Mouse (Mus musculus) heart, embryonic 11.5 days (tissue): ENCODE results near the gene Pdpn. TPM values are rescaled to one million over a fixed set of nuclear protein-coding genes. Genes with fewer than 3 reads are reported as not detected.
A peak's percentile ranks its signal among the peaks of the same experiment; 100 is the strongest.

Experiments
- ATAC-seq: fragments of 200-750 bp; cut with Nextera tagmentation; replicated peaks from 2 replicates; pipeline ENCODE4 v1.8.0; 2017; ENCODE audit warnings: moderate library complexity; ENCODE audit not compliant: insufficient number of reproducible peaks, low FRiP score, low TSS enrichment
- H3K27ac ChIP-seq: fragments of 300-500 bp; sonication (generic); 2 replicates; pipeline ENCODE4 v1.5.1; 2014; ENCODE audit warnings: mild to moderate bottlenecking, low read depth, low read length
- H3K27me3 ChIP-seq: fragments of 300-500 bp; sonication (generic); 2 replicates; pipeline ENCODE4 v1.6.1; 2014; ENCODE audit warnings: mild to moderate bottlenecking, low read length, mixed read lengths; ENCODE audit not compliant: control insufficient read depth, insufficient read depth
- H3K36me3 ChIP-seq: fragments of 300-500 bp; sonication (generic); 2 replicates; pipeline ENCODE4 v1.6.1; 2014; ENCODE audit warnings: mild to moderate bottlenecking, low read length, moderate library complexity, mixed read lengths; ENCODE audit not compliant: control insufficient read depth, insufficient read depth
- H3K4me1 ChIP-seq: fragments of 300-500 bp; sonication (generic); 2 replicates; pipeline ENCODE4 v1.6.1; 2014; ENCODE audit warnings: low read length; ENCODE audit not compliant: control insufficient read depth, insufficient read depth
- H3K4me2 ChIP-seq: fragments of 300-500 bp; sonication (generic); 2 replicates; pipeline ENCODE4 v1.6.1; 2014; ENCODE audit warnings: mild to moderate bottlenecking, moderate library complexity
- H3K4me3 ChIP-seq: fragments of 300-500 bp; sonication (generic); 2 replicates; pipeline ENCODE4 v1.5.1; 2014; ENCODE audit warnings: low read depth, low read length
- H3K9ac ChIP-seq: fragments of 300-500 bp; sonication (generic); 2 replicates; pipeline ENCODE4 v1.6.1; 2014; ENCODE audit warnings: mild to moderate bottlenecking, low read depth, low read length, moderate library complexity
- H3K9me3 ChIP-seq: fragments of 300-500 bp; sonication (generic); replicated peaks from 2 replicates; pipeline ENCODE4 v1.6.1; 2016; ENCODE audit warnings: low read length; ENCODE audit not compliant: control insufficient read depth
- WGBS: fragments of 180-500 bp; shearing (Covaris S2); extraction: QIAGEN DNeasy Blood & Tissue Kit; methylation state at CpG from one replicate; pipeline ENCODE4 v1.1.7; 2014; ENCODE audit not compliant: insufficient replicate concordance; 5-methylcytosine and 5-hydroxymethylcytosine counted together
- polyA plus RNA-seq: library from polyadenylated mRNA; unstranded; fragments of >200 nt; fragmentation: Nextera tagmentation; extraction: Ambion mirVana; gene quantifications from 2 replicates; pipeline ENCODE4 v1.2.1, GENCODE M21; 2014

Gene Pdpn
- polyA plus RNA-seq, 1 experiment from 2014 or later, result 28.4 TPM

- no peak for ATAC-seq
- Histone ChIP-seq H3K4me1 (no peaks in the 10 kb centered on the region), H3K27ac (no peak overlapping the region), H3K36me3 (no peaks in the 10 kb centered on the region), H3K4me3 (no peak overlapping the region), H3K4me2 (no peak overlapping the region), H3K9ac (no peak overlapping the region), H3K9me3 (no peaks in the 10 kb centered on the region), H3K27me3 (no peaks in the 10 kb centered on the region)
- WGBS, result 86% methylated on average over 9 of the region's 9 CpGs
These were observed 59.7 kb downstream of the Pdpn start for GRCm38 (mm10) chr4:143239615-143240201.

- peaks cover 2% of the 10 kb centered on the region; the same call in 1 of the 2 replicates for H3K9me3 ChIP-seq
- no peak overlapping the region for H3K4me2 ChIP-seq
- no peak for ATAC-seq
- H3K9ac ChIP-seq, result no peak overlapping the region
- no peaks in the 10 kb centered on the region for H3K36me3 ChIP-seq
- no peak overlapping the region for H3K27ac ChIP-seq
- H3K4me3 ChIP-seq, result no peak overlapping the region
- 83% methylated on average over 5 of the region's 5 CpGs for WGBS
- no peaks in the 10 kb centered on the region for H3K4me1 ChIP-seq
- H3K27me3 ChIP-seq, result no peaks in the 10 kb centered on the region
These were observed 60.2 kb downstream of the Pdpn start for GRCm38 (mm10) chr4:143239117-143239516.

GRCm38 (mm10) chr4:143238241-143239031 lies 60.9 kb downstream of the Pdpn start:
- no peak overlapping the region for H3K9ac ChIP-seq

GRCm38 (mm10) chr4:143231790-143232422 lies 67.5 kb downstream of the Pdpn start:
- H3K36me3 ChIP-seq, result no peaks in the 10 kb centered on the region
- ATAC-seq, result no peak
- H3K4me2 ChIP-seq, result no peak overlapping the region
- 83% methylated on average over 10 of the region's 10 CpGs for WGBS
- no peak overlapping the region for H3K4me3 ChIP-seq
- H3K9ac ChIP-seq, result no peak overlapping the region
- peaks cover 5% of the 10 kb centered on the region; the same call in 1 of the 2 replicates for H3K4me1 ChIP-seq
- no peak overlapping the region for H3K27ac ChIP-seq
- H3K9me3 ChIP-seq, result peaks cover 2% of the 10 kb centered on the region; the same call in 1 of the 2 replicates
- no peaks in the 10 kb centered on the region for H3K27me3 ChIP-seq

More at GRCm38 (mm10) chr4:143238241-143239031, 60.9 kb downstream of the Pdpn start:
- peak overlapping the region; percentile 8; the same call in 1 of the 2 replicates for H3K4me3 ChIP-seq
- H3K4me2 ChIP-seq, result peak overlapping the region; percentile 50
- WGBS, result 19% methylated on average over 23 of the region's 23 CpGs
- no peak for ATAC-seq
- peaks cover 2% of the 10 kb centered on the region; the same call in 1 of the 2 replicates for H3K9me3 ChIP-seq
- H3K27me3 ChIP-seq, result no peaks in the 10 kb centered on the region
- no peaks in the 10 kb centered on the region for H3K36me3 ChIP-seq
- H3K27ac ChIP-seq, result no peak overlapping the region
- H3K4me1 ChIP-seq, result no peaks in the 10 kb centered on the region

- H3K9ac ChIP-seq, result no peak overlapping the region
- H3K27me3 ChIP-seq, result no peaks in the 10 kb centered on the region
- H3K4me2 ChIP-seq, result no peak overlapping the region
- WGBS, result 75% methylated on average over 3 of the region's 3 CpGs
- ATAC-seq, result no peak
- H3K4me1 ChIP-seq, result peaks cover 5% of the 10 kb centered on the region; the same call in 1 of the 2 replicates
- no peak overlapping the region for H3K27ac ChIP-seq
- H3K9me3 ChIP-seq, result peaks cover 2% of the 10 kb centered on the region; the same call in 1 of the 2 replicates
- no peak overlapping the region for H3K4me3 ChIP-seq
- no peaks in the 10 kb centered on the region for H3K36me3 ChIP-seq
These were observed 68.3 kb downstream of the Pdpn start for GRCm38 (mm10) chr4:143231110-143231509.

- 48% methylated on average over 5 of the region's 5 CpGs for WGBS
- no peak overlapping the region for H3K4me3 ChIP-seq
- peak overlapping the region; percentile 19; the same call in 1 of the 2 replicates for H3K4me2 ChIP-seq
- no peak overlapping the region for H3K9ac ChIP-seq
- no peaks in the 10 kb centered on the region for H3K27me3 ChIP-seq
- H3K9me3 ChIP-seq, result no peaks in the 10 kb centered on the region
- H3K4me1 ChIP-seq, result peaks cover 5% of the 10 kb centered on the region; the same call in 1 of the 2 replicates
- H3K36me3 ChIP-seq, result no peaks in the 10 kb centered on the region
- no peak for ATAC-seq
- H3K27ac ChIP-seq, result no peak overlapping the region
These were observed 71.4 kb downstream of the Pdpn start for GRCm38 (mm10) chr4:143227976-143228375.

GRCm38 (mm10) chr4:143225886-143226285 lies 73.5 kb downstream of the Pdpn start:
- 31% methylated on average over 9 of the region's 9 CpGs for WGBS
- Histone ChIP-seq H3K4me2 (peak overlapping the region; percentile 27), H3K9me3 (no peaks in the 10 kb centered on the region), H3K4me3 (no peak overlapping the region), H3K27me3 (no peaks in the 10 kb centered on the region), H3K9ac (no peak overlapping the region), H3K27ac (no peak overlapping the region), H3K4me1 (peaks cover 5% of the 10 kb centered on the region; the same call in 1 of the 2 replicates), H3K36me3 (no peaks in the 10 kb centered on the region)
- ATAC-seq, result no peak

GRCm38 (mm10) chr4:143219316-143219751 lies 80.0 kb downstream of the Pdpn start:
- H3K4me2 ChIP-seq, result no peak overlapping the region
- ATAC-seq, result no peak
- no peaks in the 10 kb centered on the region for H3K4me1 ChIP-seq
- no peak overlapping the region for H3K4me3 ChIP-seq
- no peaks in the 10 kb centered on the region for H3K9me3 ChIP-seq
- no peak overlapping the region for H3K27ac ChIP-seq
- no peak overlapping the region for H3K9ac ChIP-seq
- H3K27me3 ChIP-seq, result no peaks in the 10 kb centered on the region
- no peaks in the 10 kb centered on the region for H3K36me3 ChIP-seq
- WGBS, result 62% methylated on average over 9 of the region's 9 CpGs
